Mouse (Mus musculus) forelimb bud, embryonic 11.5 days (tissue): ENCODE data around the gene Slc8b1.

Experiments used
- DNase-seq: peaks from one replicate; pipeline ENCODE4 v3.0.0-alpha.2; 2012; ENCODE audit warnings: low read depth, low spot score

Gene Slc8b1

DNA sequence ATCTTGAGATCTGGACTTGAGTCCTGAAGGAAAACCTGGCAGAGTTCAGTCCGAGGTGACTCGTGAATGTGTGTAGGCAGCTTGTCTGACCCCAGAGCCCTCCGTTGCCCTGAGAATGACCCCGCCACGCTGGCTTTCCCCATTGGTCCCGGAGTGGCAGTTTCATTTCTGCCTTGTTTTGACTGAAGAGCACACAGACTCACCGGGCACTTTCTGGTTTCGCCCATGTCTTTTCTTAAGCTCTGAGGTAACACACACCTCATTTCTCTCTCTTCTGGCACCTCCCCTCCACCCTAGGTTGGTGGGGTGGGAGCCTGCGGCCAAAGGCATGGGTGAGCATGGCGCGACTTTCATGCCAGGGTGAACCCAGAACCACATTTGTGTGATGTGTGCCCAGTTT, 15.3 kb downstream of the Slc8b1 start:
- DNase-seq = no peak

DNA sequence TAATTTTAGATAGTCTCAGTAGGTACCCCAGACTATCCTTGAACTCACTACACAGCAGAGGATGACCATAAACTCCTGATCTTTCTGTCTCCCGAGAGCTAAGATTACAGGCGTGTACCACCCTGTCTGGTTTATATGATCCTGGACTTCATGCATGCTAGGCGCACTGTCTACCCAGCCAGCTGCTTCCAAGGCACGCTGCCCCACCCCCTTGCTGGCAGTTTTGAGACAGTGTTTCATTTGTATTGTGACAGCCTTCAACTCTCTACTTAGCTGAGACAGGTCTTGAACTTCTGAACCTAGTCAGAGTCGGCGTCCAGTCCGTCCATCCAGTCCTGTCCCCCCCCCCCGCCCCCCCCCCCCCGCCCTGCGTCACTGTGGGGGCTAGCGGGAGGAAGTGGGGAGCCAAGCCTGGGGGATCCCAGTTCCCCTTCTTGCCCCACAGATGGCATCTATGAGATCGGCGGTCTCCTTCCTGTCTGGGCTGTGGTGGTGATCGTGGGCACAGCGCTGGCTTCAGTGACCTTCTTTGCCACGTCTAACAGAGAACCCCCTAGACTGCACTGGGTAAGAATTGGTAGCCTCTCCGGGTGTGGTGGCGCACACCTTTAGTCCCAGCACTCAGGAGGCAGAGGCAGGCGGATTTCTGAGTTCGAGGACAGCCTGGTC, 16.5 kb downstream of the Slc8b1 start:
- no peak for DNase-seq

DNA sequence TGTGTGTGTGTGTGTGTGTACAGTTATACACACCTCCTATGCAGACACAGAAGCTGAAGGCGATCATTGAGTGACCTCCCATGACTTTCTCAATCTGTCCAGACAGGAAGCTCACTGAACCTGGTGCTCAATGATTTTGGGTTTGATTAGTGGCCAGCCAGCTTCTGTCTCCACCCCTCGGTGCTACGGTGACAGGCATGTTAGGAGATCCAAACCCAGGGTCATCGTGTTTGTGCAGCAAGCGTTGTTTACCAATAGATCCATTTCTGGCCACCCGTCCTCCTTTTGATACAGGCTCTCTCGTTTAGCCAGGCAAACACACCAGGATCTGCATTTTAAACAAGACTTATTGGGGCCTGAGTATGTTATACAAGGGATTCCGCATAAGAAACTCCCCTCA, 20.7 kb downstream of the Slc8b1 start:
- DNase-seq = no peak

DNA sequence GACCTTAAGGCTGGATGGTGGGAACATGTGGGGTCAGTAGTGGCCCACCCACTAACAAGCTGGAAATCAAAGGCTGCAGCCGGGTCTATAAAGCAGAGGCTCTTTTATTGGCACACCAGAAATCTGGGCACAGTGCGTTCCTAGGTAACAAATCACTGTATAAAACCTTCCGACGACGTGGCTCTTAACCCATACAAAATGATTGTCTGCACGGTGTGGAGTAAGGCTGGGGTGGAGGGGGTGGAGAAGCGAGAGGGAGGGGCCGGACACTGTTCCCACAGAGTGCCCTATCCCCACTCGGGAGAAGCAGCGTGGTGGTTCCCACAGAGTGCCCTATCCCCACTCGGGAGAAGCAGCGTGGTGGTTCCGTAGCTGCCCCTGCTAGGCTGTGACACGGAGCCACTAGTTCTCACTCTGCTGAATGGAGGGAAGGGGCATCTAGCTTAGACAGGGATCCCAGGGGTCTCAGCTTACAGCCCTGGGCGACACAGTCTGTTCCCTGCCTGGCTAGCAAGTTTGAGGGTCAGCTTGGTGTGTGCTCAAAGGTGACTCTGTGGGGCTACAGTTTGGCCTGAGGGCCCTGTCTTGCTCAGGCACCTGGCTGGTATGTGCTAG, 23.2 kb downstream of the Slc8b1 start:
- peak; percentile 65 for DNase-seq

DNA sequence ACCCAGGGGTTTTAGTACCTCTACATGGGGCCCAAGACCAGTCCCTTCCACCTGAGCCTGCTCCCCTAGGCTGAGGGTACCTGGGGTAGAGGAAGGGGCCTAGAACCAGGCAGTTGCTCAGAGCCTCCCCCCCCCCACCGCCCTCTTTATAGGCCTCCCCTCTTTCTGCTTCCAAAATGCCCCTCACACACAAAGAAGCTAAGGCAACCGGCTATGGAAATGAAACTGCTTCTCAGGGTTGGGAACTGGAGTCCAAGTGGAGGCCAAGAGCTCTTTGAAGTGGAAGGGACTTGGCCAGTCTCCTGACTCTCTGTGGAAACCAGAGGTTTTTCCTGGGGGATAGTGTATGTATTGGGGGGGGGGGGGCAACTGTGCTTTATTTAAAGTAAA, 23.7 kb downstream of the Slc8b1 start:
- DNase-seq = no peak

DNA sequence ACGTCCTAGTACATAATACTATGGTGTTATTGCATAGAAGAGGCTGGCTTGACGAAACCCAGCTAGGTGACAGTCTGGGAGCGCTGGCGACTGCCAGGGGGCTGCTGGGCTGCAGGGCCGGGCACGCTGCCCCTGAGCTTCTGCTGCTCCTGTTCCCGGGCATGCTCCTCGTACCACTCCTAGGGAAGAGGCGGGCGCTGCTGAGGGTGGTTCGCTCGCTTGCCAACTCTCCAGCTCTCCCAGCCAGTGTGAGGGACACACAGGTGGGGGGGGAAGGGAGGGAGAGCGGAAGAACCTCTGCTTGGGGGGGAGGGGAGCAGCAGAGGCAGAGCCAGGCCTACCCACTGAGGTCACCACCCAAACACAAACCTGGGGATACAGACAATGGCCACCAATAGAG, 25.1 kb downstream of the Slc8b1 start:
- no peak for DNase-seq

DNA sequence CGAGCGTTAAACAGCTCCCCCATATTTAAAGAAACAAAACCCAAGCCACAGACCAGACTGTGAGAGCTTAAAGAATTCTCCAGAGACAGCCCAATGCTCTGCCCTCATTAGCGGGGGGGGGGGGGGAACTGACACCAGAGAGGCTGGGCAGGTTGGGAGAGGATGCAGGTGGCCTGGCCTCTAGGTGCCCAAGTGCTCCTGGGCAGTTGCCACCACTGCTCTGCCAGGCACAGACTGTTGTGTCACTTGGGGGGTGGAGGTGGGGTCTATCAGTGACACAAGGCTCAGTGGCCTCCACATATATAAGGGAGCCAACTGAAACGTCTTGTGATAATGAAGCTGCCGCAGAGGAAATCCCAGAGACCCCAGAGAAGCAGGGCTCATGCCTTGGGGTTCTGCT, 25.7 kb downstream of the Slc8b1 start:
- no peak for DNase-seq

DNA sequence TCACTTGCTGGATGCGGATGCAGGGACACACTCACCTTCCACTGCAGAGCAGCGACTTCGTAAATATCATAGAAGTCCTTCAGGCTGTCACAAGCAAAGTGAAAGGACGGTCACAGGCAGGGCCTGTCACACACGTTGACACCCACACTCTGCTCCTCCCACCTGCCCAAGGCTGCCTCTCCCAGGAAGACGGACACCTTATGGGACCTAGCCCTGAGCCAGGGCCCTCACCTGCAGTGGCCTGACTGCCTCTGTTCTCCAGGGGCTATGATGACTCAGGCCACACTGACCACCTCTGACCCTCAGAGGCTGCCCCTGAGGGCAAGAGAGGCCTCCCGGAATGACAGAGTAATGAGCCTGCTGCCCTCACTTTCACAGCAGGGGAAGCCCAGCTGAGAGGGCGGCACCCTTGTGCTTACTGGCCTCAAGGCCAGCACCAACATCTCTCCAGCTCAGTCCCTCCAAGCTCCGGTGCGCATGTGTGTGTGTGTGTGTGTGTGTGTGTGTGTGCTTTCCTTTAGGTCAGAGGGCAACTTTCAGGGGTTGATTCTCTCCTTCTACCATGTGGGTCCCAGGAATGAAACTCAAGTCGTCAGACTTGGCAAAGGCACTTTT, 37.4 kb downstream of the Slc8b1 start:
- DNase-seq = no peak

DNA sequence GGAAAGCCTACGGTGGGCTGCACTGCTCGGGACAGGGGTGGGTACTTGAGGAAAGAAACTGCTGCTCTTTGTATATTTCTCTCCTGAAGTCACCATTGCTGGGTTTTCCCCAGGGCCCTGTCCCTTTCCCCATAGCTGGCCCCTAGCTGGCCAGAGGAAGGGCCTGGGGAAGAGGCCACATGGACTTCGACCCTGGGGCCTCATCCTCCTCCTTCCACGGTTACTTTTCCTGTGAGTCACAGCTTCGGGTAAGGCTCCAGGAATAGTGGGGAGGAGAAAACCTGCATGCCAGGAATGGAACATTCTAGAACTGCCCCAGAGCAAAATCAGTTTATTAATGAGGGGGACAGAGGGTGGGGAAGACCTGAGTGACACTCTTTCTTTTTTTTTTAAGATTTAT, 39.2 kb downstream of the Slc8b1 start:
- no peak for DNase-seq

DNA sequence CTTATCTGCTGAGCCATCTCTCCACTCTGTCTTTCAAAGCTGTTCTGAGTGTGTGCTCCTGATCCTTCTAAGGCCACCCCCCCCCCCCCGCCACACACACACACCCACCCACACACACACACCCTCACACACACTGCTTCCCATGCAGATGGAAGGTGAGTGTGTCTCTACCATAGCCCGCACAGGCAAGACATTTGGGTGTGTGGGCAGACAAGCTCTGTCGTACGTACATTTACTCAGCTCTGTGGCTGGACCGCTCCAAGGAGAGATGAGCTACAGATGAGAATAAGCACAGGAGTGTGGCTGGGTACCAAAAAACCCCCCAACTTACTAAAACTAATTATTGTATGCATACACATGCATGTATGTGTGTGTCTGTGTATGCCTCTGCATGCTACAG, 39.7 kb downstream of the Slc8b1 start:
- no peak for DNase-seq

DNA sequence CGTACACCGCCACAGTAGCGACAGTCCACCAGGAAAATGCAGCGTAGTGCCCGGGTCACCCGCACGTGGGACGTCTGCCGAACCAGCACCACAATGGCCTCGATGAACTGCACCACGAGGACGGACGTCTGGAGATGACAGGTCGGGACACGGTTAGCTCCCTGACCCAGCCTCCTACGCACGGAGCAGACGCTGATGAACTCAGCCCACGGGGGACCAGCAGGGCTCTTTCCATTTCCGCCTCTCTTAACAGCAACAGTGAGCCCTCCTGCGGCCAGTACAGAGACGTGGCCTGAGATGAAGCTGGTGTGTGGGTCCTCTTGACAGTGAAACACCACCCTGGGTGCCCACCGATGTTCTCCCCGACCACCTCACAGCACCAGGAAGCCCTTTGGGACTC, 44.9 kb downstream of the Slc8b1 start:
- DNase-seq = no peak

DNA sequence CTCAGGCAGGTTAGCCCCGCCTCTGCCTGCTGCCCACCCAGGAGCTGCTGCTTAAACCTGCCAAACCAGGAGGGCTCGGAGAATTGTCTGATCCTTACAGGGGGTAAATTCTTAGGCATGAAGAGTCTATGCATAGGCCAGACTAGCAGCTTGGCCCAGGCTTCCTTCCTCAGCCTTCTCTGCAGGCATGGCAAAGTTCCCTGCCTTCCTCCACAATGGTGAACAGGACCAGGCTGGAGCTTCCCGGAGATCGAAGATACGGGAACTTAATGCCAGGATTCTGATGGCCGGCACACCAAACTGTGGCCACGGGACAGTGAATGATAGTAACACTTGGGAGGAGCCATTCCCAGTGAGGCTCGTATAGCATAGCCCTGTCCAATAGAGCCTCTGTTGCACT, 47.1 kb downstream of the Slc8b1 start:
- DNase-seq = no peak

DNA sequence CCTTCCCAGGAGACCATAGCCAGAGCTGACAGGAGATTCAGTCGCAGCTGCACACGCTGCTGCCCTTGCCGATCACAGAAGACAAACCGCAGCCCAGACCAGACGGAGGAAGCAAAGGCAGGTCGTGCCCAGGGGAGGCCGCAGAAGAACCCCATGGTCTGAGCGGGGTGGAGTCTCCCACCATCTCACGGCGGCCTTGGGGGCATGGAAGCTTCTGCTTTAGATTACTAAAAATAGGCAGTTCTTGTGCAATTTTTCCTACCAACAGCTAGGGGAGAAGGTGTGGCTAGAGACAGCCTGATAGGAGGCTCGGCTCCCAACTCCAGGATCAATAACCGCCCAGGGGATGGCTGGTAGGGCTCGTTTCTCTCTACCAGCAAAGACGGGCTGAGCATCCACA, 47.8 kb downstream of the Slc8b1 start:
- no peak for DNase-seq

DNA sequence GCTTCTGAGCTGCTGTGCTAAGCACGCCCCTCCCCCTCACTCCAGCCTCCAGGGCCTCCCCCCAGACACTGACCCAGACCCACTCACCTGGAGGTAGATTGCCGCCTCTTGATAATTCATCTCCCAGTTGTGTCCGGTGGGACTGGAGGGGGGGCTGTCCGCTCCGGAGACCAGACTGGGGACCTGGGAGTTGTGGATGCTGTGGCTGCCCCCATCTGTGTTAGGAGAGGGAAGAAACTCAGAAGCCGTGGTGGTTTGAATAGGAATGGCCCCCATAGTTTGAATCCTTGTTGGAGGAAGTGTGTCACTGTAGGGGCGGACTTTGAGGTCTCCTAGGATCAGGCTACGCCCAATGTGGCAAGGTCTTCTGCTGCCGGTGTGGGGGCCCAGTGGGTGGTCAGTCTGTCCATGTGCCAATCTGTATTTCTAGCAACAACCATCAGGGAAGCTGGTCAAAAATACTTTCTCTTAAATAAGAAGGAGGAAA, 49.2 kb downstream of the Slc8b1 start:
- no peak for DNase-seq

DNA sequence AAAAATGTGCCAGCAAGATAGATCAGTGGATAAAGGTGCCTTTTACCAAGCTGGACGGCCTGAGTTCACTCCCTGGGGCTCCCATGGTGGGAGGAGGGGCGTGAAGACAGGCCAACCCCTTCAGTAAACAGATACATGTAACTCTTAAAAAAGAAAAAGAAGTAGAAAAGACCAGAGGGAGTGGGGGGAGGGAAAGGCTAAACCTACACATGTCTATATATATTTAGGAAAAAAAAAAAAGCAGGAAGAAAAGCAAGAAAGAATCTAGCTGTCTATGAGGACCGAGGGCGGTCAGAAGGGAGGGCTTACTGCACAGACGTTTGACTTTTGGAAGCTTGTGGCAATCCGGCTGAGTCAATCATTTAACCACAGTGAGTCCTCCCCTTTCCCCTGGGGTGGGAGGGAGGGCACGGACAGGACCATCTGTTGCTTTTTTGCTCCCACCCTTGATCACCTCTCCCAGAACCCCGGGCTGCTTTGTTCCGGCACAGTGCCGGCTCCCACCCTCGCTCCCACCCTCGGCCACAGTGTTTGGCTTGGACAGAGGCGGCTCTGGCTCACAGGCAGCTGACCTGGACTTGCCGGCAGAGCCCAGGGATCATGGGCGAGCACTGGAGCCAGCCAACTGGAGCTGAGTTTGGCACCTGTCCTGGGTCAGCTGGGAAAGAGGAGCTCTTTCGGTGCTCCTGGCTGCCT, 49.8 kb downstream of the Slc8b1 start:
- peak; percentile 51 for DNase-seq

DNA sequence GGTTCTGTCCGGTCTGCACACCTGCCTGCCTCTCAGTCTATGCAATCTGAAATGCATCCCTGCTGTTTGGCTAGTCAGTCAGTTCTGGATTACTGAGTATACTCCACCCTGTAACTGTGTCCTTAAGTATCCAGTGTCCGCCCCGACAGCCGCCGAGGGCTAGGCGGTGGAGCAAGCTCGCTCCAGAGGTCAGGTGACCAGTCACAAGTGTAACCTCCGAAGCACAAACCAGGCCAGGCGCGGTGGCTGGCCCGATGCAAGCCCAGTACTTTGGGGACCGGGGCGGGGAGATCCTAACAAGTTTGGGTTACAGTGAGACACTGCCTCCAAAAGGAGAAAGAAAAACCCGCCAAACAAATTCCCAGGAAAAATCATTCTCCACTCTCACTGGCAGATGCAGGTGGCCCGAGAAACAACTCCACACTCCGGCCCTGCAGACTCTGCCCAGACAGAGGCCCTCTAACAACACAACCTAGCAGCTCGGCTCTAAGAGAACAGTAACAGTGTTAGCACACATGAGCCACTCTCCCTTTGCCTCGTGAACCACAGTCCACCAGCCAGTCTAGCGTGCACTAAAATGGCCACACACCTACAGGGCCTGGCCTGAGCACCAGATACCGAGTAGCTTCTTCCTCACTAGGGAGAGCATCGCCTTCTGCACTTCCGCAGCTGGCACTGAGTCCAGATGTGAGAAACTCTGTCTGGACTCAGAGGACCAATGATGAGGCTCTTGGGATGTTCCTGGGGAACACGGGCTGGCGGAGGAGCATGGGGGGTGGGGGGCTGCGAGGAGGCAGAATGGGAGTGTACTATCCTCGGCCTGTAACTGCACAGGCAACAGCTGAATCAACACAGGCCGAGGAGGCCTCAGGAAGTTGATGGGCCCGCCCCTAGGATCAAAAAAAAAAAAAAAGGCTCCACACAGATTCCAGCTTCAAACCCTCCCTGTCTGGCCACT, 52.3 kb downstream of the Slc8b1 start:
- peak; percentile 43 for DNase-seq

DNA sequence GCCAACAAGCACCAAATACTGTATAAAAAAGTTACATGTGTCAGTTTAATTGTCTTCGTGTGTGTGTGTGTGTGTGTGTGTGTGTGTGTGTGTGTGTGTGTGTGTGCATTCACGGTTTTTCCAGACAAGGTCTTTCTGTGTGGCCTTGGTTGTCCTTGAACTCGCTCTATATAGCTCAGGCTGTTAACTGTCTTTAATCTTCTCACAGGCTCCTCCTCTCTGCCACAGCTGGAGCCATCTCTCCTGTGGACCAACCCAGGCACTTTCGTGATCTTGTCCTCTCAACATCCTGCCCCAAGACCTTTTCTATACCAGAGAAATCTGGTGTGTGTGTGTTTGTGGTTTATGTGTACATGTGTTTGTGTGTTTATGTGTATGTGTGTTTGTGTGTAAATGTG, 52.9 kb downstream of the Slc8b1 start:
- no peak for DNase-seq

DNA sequence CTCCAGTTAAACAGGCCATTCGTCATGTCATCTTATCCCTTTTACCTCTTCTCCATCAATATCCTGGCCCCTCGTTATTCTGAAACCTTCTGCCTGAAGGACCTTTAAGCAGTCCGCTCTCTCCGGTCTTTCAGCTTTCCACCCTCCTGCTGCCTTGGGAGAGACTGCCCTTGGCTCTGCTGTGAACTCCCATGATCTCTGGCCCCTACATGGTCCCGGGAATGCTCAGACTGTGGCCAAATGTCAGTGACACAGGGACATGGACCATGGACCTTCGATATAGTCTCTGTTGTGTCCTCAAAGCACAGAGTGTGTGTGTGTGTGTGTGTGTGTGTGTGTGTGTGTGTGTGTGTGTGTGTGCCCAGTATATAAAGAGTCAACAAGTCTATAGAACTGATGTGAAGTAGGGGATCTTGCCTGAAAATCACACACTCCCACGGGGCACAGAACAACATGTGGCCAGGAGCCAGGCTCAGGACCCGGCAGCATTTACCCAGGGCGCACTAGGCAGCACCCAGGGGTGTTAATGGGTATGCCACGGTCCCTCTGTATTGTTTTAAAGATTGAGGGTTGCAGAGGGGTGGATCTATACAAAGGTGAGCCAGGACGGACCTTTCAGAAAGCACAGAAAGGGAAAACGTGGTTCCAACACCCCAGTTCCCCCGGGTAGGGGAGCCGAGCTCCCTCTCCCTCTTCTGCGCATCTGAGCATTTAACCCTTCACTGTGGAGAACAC, 54.4 kb downstream of the Slc8b1 start:
- no peak for DNase-seq

DNA sequence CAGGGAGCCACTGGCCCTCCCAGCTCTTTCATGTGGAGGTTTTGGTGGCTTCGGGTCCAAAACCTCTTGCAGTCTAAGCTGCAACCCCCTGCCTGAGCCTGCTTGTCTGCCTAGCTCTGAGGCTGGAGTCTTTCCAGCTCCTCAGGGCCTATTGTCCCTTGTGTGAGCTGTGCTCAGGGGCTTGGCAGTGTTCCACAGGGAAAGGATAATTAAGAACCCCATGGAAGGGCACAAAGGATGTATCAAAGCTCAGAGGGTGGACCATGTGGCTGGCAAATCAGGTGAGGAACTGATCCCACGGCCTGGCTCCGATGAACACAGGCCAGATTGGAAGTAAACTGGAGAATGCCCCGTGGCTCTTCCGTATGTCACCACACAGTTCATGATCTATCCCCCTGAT, 55.1 kb downstream of the Slc8b1 start:
- DNase-seq = no peak

DNA sequence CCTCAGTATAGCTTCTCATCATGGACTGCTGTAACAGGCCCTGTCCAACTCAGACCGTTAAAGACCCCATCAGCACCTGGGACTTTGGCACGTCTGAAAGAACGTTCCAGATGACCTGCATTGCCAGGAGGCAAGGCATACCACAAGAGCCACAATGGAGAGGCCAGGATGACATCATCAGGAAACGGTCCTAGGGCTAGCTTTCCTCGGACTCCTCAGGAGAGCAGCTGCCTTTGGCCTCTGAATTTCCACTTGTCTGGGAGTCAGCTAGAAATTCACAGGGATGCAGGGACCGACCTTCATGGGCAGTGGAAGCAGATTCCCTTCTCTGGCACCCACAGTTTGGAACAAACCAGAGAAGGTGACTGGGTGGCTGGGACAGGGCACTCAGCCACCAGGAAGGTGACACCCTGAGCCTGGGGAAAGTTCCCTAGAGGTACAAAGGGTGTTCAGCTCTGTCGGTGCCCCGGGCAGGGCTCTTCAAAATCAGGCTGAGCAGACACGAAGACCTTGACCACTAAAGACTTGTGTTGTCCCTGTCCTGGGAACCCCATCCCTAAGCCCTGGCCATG, 55.8 kb downstream of the Slc8b1 start:
- DNase-seq = no peak
